Mouse (Mus musculus) adrenal gland, adult (tissue): ENCODE results near the gene Mrps2.
"Not testable (repeated sequence)": the region's sequence is repeated elsewhere in the genome, so short reads cannot be mapped to it uniquely, and the experiment has no call there.

Experiments
- DNase-seq, 2 experiments: peaks; one replicate each; pipeline ENCODE4 v3.0.0; 2022 to 2023; ENCODE audit warnings: low spot score in 1 of 2; ENCODE audit not compliant: inconsistent age in 2 of 2

The Mrps2 gene

DNA sequence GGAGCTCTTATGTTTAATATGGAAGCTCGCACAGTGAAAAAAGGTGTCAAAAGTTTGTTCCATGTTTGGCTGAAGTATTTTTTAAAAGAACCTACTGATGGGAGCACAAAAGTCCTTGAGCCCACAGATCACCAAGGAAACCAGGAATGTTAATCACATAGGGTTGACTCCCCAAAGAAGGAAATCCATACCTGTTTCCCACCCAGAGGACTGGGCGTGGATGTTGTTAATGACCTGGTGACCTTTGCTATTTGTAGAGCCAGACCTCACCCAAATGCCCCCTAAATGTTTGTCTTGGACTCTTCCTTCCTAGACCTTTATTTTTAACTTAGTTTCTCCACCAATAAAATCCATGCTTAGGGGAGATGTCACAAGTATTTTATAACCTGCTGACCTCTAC is 2.7 kb downstream of the Mrps2 start:
- no peak for DNase-seq

DNA sequence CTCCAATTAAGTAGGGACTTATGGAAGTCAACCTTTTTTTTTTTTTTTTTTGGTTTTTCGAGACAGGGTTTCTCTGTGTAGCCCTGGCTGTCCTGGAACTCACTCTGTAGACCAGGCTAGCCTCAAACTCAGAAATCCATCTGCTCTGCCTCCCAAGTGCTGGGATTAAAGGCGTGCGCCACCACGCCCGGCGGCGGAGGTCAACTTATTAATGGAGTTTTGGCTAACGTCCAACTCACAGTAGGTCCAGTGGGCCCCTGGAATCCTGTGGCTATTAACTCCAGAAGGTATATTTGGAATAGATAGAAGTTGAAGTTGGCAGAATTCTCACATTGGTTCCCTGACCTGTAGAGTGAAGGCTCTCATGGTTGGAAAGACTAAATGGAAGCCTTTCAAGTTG is 4.1 kb downstream of the Mrps2 start:
- not testable (repeated sequence) for DNase-seq

DNA sequence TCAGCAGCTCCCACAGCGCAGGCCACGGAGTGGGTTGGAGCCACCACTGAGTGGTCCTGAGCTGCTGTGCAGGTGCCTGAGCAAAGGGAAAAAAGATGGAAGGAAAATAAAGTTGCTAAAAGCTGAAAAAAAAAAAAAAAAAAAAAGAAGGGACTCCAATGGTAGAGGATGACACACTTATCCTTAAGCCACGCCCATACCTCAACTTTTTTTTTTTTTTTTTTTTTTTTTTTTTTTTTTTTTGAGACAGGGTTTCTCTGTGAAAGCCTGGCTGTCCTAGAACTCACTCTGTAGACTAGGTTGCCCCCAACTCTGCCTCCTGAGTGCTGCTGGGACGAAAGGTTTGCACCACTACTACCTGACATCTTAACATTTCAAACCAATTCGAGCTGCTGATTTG is 10.1 kb downstream of the Mrps2 start:
- DNase-seq = not testable (repeated sequence)

DNA sequence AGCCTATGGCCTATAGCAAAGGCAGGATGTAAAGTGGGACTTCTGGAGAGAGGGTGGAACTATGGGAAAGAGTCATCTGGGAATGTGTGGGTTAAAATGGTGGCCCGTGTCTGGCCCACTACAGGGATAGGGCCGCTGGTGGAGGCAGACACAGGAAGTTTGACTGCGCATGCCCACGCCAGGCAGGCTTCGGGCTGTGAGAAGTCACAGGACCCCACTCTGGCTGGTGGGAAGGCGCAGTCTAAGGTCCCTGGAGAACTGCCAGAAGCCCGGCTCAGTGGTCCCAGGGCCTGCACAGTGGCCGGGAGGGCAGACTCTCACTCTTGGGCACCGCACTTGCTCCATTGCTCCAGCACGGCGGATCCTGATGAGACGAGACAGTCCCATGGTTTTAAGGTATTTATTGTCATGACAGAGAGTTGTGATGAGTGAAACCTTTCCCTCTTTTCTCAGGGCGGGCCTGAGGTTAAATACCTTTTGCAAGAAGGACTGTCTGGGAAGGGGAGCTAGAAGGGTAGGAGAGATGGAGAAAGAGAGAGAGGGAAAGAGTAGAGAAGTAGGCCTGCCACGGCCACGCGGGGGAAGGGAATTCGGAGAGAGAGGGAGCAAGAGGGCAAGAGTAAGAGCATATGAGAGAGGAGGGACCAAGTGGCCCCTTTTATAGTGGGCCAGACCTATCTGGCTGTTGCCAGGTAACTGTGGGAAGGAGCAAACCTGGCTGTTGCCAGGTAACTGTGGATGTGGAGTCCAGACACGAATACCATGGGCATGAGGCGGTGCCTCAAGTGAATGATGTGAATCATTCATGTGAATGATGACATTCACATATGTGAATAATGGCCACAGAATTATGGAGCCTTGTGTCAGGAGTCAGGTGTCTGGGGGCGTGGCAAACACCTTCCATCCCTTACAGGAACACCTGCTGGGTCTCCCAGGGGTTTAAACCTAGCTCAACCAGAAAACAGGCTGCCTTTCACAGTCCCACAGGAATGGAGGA is 11.6 kb downstream of the Mrps2 start:
- no peak for DNase-seq

DNA sequence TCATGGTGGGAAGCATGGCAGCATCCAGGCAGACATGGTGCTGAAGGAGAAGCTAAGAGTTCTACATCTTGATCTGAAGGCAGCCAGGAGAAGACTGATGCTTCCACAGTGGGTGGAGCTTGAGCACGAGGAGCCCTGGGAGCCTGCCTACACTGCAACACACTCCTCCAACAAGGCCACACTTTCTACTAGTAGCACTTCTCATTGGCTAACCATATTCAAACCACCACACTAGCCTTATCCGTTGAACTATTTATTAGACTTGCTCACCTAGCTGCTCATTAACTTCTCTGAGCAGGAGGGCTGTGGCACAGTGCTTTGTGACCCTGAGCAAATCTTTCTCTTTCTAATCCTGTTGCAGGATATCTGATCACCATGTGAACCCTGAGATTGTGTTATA is 16.0 kb downstream of the Mrps2 start:
- DNase-seq = no peak

DNA sequence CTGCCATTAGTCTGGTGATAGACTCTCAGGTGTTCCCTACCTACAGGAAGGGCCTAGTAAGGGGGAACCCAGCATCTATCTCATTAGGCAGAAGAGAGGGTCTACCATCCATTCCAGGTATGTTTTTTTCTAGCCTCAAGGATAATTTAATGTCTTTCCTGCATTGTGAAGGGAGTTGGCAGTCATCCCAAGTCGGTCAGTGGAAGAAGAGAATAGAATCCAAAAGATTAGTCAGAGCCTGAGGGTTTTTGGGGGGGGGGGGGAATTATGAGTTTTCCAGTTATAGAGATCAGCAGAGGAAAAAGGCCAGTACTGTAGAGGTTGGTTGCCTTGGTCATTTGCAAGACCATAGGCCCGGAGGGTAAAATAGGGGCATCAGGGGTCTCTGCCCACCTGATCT is 26.7 kb downstream of the Mrps2 start:
- no peak for DNase-seq

DNA sequence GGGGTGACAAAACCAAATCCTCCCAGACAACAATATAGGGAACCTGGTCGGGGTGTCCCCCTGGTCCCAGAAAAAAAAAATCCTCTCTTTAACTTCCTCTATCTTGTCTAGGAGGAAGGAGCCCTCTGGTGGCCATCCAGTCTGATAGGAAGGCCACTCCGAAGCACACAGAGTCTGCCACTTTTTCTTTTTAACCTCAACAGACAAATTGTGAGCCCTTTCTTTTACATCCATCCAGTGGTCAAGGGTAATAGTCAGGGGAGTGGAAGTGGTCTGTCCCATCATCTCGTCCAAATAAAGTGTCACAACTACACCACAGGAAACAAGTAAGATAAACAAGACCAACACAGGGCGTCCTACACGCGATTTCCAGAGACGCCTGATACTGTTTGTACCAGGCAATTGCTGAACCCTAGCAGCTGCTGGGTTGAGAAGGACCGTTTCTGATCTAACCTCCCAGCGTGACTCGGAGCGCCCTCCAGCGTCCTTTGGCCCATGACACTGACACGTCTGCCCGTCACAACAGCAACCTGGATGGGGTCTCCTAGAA is 27.4 kb downstream of the Mrps2 start:
- peak; percentile 22 to 54 for DNase-seq

DNA sequence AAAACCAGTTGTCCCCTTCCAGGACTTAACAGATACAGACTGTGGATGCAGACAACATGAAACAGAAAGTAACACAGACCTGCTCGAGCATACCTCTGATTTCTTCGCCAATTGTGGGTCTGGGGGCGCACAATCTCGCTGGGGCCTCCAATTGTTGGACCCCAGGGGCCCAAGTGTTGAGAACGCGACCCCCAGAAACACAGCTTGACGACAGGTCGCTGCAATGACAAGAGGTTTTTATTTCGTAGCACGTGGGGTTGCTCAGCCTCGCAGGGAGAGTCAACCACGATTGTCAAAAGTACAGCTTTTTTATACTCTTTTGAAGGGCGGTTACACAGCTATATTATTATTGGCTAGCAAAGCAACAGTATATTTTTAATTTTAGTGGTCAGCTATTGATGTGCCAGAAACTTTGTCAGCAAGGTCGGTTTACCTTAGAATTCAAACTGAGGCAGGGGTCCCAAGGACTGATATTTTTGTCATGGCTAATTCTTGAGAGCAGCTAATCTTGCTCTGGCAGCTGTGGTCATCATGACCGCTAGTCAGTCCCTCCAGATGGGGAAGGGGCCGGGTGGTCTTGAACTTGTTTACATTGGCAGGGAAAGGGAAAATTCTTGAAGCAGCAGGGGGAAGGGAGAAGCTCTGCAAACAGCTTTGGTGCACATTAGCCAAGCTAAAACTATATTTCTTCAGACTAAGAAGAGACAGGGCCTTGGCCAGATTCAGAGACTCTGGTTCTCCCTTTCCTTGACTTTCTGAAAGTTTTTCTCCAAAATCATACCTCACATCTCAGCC is 28.1 kb downstream of the Mrps2 start:
- no peak for DNase-seq

DNA sequence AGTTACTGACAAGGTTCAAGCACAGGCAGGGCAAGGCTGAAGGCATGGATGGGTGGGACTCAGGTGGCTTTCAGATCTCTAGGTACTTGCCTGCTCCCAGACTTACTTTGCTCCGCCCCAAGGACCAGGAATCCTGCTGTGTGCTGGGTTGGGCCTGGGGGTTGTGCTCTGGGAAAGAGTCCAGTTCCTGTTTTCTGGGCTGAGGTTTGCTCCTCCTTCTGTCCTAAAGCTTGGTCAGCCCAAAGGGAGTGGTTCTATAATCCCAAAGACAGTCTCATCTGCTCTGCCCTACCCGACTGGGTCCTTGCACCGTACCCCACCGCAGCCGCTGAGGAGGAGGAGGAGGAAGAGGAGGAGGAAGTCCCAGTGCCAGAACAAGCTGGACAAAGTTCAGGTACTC is 28.8 kb downstream of the Mrps2 start, which contains the start of gene Gbgt1:
TSS of gene Gbgt1 (plus strand) at position 221 of the 400 bp plus-strand sequence.
- DNase-seq = no peak

DNA sequence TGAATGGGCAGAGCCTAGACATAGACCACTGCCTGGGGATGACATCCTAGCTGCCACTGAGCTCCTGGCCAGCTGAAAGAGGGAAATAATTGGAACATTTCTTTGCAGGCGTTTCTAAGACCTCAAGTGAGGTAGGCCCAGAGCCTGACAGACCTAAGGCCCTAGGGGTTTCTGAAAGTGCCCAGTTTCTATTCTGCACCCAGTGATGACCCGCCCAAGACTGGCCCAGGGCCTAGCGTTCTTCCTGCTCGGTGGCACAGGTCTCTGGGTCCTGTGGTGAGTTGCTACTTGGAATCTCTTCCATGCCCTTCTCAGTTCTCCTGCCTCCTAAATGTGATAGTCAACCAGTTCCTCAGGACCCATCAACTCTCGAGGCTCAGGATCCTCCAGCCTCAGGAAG is 29.7 kb downstream of the Mrps2 start:
- DNase-seq = no peak

DNA sequence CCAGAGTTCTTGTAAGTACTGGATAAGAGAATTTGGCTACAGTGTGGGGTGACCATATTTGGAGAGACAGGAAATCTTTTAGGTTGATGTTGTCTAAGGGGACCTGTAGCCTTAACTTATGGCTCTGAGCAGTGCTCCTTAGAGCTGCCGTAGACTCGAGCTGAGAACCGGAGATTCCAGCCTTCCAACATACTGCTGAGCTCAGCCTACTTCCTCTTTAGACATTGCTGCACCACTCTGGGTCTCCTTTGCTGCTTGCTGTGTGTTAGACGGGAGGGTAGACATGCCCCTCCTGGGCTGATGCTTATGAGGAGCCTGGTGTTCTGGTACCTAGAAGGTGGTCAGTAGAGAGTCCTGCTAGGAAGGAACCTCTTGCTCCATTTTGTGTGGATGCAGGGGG is 30.6 kb downstream of the Mrps2 start:
- DNase-seq = no peak

DNA sequence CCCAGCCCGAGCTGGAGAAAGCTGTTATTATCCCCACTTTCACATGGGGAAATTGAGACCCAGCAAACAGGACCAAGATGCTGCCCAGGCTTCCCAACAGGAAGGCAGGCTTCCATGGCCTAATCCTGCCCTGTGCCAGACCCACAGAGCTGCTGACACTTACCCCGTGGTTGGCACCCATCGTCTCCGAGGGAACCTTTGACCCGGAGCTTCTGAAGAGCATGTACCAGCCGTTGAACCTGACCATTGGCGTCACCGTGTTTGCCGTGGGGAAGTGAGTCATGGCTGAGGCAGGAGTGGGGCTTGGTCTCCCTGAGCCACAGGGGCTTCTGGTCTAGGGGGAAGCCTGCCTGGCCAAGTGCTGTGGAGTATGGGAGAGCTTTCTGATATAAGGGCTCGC is 35.1 kb downstream of the Mrps2 start:
- no peak for DNase-seq

DNA sequence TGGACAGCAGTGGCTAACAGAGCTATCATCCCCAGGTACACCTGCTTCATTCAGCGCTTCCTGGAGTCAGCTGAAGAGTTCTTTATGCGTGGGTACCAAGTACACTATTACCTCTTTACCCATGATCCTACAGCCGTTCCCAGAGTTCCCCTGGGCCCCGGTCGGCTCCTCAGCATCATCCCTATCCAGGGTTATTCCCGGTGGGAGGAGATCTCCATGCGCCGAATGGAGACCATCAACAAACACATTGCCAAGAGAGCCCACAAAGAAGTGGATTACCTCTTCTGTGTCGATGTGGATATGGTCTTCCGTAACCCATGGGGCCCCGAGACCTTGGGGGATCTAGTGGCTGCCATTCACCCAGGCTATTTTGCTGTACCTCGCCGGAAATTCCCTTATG is 36.8 kb downstream of the Mrps2 start:
- no peak for DNase-seq

DNA sequence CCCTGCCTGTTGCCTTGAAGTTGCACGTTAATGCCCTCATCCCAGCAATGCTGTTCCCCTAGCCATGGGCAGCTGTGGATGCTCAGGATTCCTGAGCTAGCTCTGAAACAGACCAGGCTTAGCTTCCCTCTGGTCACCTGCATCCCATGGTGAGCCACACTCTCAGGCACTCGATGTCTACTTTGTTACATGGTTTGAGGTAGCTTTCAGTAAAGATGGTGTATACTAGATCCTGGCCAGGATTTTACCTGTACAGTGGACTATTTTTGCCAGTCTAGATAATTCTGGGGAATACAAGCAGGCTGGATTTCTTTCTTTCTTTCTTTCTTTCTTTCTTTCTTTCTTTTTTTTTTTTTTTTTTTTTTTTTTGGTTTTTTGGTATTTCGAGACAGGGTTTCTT is 37.9 kb downstream of the Mrps2 start, which contains the start of gene Gm10134:
TSS of gene Gm10134 (plus strand) at position 301 of the 400 bp plus-strand sequence.
- DNase-seq = no peak

DNA sequence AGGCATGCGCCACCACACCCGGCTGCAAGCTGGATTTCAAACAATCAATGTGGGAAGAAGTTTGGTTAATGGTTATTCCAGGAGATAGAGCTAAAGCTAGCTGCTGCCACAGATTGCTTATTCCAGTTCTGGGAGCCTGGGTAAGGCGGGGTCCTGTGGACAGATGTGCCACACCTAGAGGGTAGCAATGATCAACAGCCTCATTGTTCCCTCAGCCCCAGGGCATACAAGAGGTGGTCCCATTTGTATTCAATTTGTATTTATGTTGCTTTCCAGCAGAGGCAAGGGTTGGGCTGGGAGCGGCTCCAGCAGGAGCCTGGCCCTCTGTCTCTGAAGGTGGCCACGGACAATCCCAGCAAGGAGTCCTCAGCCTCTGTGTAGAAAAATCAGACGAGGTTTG is 38.4 kb downstream of the Mrps2 start:
- DNase-seq = no peak

DNA sequence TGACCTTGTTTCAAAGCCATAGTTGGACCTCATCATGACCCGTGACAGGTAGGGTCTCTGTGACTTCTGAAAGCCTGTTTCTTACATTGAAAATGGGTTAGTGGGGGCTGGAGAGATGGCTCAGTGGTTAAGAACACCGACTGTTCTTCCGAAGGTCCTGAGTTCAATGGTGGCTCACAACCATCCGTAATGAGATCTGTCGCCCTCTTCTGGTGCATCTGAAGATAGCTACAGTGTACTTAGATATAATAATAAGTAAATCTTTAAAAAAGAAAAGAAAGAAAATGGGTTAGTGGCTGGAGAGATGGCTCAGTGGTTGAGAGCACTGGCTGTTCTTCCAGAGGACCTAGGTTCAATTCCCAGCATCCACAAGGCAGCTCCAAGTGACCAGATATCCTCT is 43.7 kb downstream of the Mrps2 start:
- DNase-seq = peak in 1 of 2 experiments; percentile 24

DNA sequence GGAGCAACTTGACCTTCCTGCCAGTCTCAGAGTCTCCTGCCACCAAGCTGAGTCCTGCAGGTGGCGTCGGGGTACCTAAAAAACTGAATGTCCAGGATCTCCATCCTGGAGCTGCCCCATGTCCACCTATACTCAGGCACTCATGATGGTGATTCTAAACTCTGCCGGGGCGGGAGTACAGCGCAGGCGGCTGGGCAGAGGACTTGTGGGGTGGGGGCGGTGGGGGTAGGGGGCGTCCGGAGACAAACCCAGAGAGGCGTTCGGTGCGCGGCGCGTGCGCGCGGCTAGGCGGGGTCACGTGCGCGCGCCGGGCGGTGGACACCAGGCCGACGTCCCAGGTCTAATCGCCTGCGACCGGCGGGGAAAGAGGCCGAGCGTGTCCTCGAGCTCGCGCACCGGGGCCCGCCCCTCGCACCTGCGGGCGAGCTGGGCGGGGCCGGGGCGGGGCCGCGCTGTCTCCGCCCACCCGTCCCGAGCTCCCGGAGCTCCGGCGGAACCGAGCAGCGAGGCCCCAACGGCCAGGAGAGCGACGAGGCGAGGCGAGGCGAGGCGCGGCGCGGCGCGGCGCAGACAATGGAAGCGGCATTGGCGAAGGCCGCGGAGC is 45.0 kb downstream of the Mrps2 start, which contains the start of gene Ralgds:
TSS of gene Ralgds (plus strand) at position 328 of the 604 bp plus-strand sequence.
- DNase-seq = peak; percentile 69 to 81

DNA sequence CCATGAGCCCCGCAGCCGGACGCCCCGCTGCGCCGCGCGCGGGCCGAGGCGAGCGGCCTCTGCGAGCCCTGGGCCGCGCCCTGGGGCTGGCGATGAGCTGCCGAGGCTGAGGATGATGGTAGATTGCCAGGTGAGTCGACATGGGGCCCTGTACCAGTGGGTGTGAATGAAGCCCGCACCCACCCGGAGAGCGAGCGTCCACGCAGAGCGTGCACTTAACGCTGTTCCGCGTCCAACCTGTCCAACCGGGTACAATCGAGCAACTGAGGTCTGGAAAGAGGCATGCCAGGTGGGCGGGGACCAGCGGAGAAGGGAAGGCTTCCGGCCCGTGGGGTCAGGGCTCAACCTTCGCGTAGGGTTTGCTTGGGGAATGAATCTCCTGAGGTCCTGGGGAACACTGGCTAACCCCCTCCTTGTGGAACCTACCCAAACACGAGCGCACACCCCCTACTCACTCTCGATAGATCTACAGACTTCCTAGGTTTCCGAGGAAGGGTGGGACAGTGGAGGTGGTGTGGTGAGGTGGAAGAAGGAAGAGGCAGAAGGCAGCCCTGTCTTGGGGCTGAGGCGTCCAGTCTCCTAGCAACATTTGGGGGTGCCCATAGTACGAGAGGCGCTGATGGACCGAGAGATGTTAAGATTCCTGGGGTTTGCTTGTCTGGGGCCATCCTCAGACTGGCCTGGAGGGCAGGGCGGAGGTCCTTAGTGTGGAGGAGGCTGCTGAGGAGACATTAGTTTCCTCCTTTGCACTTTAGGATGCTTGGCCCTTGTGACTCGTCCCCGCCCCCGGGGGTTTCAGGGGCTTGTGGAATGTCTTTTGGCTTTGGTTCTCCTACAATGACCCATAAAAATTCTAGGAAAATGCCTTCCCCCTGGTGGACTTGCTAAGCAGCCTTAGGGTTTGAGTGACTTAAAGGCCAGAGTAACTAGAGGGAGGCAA is 45.8 kb downstream of the Mrps2 start:
- DNase-seq = peak; percentile 42 to 70

DNA sequence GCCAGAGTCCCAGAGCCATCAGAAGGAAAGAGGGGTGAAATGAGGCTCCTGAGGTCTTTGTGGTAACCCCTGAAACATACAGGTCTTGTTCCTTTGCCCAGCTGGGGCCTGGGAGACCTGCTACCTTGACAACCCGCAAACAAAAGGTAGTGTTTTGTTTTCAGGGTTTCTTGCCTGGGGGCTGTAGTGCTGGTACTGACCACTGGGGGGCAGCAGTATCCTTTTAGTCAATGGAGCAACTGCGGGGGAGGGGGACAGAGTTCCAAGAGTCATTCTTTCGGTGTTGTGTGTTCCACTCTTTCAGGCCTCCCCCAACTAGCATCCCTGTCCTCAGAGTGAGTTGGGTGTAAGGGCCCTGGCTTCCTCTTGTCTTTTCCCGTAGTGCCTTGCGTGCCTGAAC is 46.6 kb downstream of the Mrps2 start:
- DNase-seq = peak; percentile 74 to 94
